Mouse (Mus musculus): ENCODE measurements around the gene Serpina3m. TPM values are rescaled to one million over a fixed set of nuclear protein-coding genes. Genes with fewer than 3 reads are reported as not detected.
"Not testable (repeated sequence)": the region's sequence is repeated elsewhere in the genome, so short reads cannot be mapped to it uniquely, and the experiment has no call there.

The Serpina3m gene
- polyA plus RNA-seq, 1 experiment from 2014 or later, result not detected

GRCm38 (mm10) chr12:104379856-104380255 lies 41.6 kb downstream of the Serpina3m start:
- WGBS, result 94% methylated on average over 11 of the region's 11 CpGs
- ATAC-seq (ENCODE audit: low FRiP score), result no peak
- Histone ChIP-seq H3K4me3 (replicated peaks; ENCODE audit: low read length) (no peak overlapping the region), H3K36me3 (replicated peaks; ENCODE audit: control insufficient read depth, insufficient read depth) (no peaks in the 10 kb centered on the region), H3K4me2 (replicated peaks) (no peak overlapping the region), H3K27ac (no peak overlapping the region), H3K9me3 (ENCODE audit: control insufficient read depth, low read length) (no peaks in the 10 kb centered on the region), H3K4me1 (replicated peaks; ENCODE audit: control insufficient read depth, insufficient read depth, low read length) (no peaks in the 10 kb centered on the region), H3K9ac (no peak overlapping the region), H3K27me3 (ENCODE audit: control insufficient read depth, insufficient read depth, low read length) (no peaks in the 10 kb centered on the region)
- DNase-seq (ENCODE audit: low spot score), result no peak

GRCm38 (mm10) chr12:104381071-104381604 lies 42.9 kb downstream of the Serpina3m start:
- not testable (repeated sequence) for H3K9me3 ChIP-seq (ENCODE audit: control insufficient read depth, low read length); H3K4me3 ChIP-seq (replicated peaks; ENCODE audit: low read length); H3K4me1 ChIP-seq (replicated peaks; ENCODE audit: control insufficient read depth, insufficient read depth, low read length); H3K4me2 ChIP-seq (replicated peaks); H3K9ac ChIP-seq; H3K27ac ChIP-seq; H3K27me3 ChIP-seq (ENCODE audit: control insufficient read depth, insufficient read depth, low read length); H3K36me3 ChIP-seq (replicated peaks; ENCODE audit: control insufficient read depth, insufficient read depth); ATAC-seq (ENCODE audit: low FRiP score); DNase-seq (ENCODE audit: low spot score)
- 94% methylated on average over 8 of the region's 8 CpGs for WGBS

- not testable (repeated sequence) for ATAC-seq (ENCODE audit: low FRiP score); H3K27ac ChIP-seq
Observed at GRCm38 (mm10) chr12:104385987-104386386, 47.7 kb downstream of the Serpina3m start.

GRCm38 (mm10) chr12:104386878-104387277 lies 48.6 kb downstream of the Serpina3m start:
- not testable (repeated sequence) for H3K9me3 ChIP-seq (ENCODE audit: control insufficient read depth, low read length); H3K4me3 ChIP-seq (replicated peaks; ENCODE audit: low read length); H3K27ac ChIP-seq; H3K4me2 ChIP-seq (replicated peaks); DNase-seq (ENCODE audit: low spot score); H3K4me1 ChIP-seq (replicated peaks; ENCODE audit: control insufficient read depth, insufficient read depth, low read length); H3K27me3 ChIP-seq (ENCODE audit: control insufficient read depth, insufficient read depth, low read length); H3K36me3 ChIP-seq (replicated peaks; ENCODE audit: control insufficient read depth, insufficient read depth); ATAC-seq (ENCODE audit: low FRiP score); H3K9ac ChIP-seq
- 71% methylated on average over 2 of the region's 2 CpGs for WGBS

More at GRCm38 (mm10) chr12:104385987-104386386, 47.7 kb downstream of the Serpina3m start:
- H3K4me1 ChIP-seq (replicated peaks; ENCODE audit: control insufficient read depth, insufficient read depth, low read length); H3K4me3 ChIP-seq (replicated peaks; ENCODE audit: low read length); H3K9me3 ChIP-seq (ENCODE audit: control insufficient read depth, low read length); H3K27me3 ChIP-seq (ENCODE audit: control insufficient read depth, insufficient read depth, low read length); DNase-seq (ENCODE audit: low spot score); H3K36me3 ChIP-seq (replicated peaks; ENCODE audit: control insufficient read depth, insufficient read depth); H3K4me2 ChIP-seq (replicated peaks); H3K9ac ChIP-seq: not testable (repeated sequence)

- Histone ChIP-seq H3K4me3 (replicated peaks; ENCODE audit: low read length) (no peak overlapping the region), H3K27me3 (ENCODE audit: control insufficient read depth, insufficient read depth, low read length) (no peaks in the 10 kb centered on the region), H3K9ac (no peak overlapping the region), H3K4me2 (replicated peaks) (no peak overlapping the region), H3K36me3 (replicated peaks; ENCODE audit: control insufficient read depth, insufficient read depth) (no peaks in the 10 kb centered on the region), H3K4me1 (replicated peaks; ENCODE audit: control insufficient read depth, insufficient read depth, low read length) (no peaks in the 10 kb centered on the region), H3K27ac (no peak overlapping the region), H3K9me3 (ENCODE audit: control insufficient read depth, low read length) (no peaks in the 10 kb centered on the region)
- DNase-seq (ENCODE audit: low spot score) (no peak), ATAC-seq (ENCODE audit: low FRiP score) (no peak)
Observed at GRCm38 (mm10) chr12:104388477-104388876, 50.2 kb downstream of the Serpina3m start.

- not testable (repeated sequence) for H3K27me3 ChIP-seq (ENCODE audit: control insufficient read depth, insufficient read depth, low read length); H3K36me3 ChIP-seq (replicated peaks; ENCODE audit: control insufficient read depth, insufficient read depth); DNase-seq (ENCODE audit: low spot score); H3K4me2 ChIP-seq (replicated peaks); H3K4me3 ChIP-seq (replicated peaks; ENCODE audit: low read length); H3K4me1 ChIP-seq (replicated peaks; ENCODE audit: control insufficient read depth, insufficient read depth, low read length); H3K9me3 ChIP-seq (ENCODE audit: control insufficient read depth, low read length); ATAC-seq (ENCODE audit: low FRiP score); H3K27ac ChIP-seq; H3K9ac ChIP-seq
- WGBS, result 70% methylated on average over 1 of the region's 2 CpGs
Observed at GRCm38 (mm10) chr12:104391057-104391456, 52.8 kb downstream of the Serpina3m start.

GRCm38 (mm10) chr12:104403968-104404367 lies 65.7 kb downstream of the Serpina3m start:
- Histone ChIP-seq H3K4me2 (replicated peaks) (no peak overlapping the region), H3K27ac (no peak overlapping the region), H3K9ac (no peak overlapping the region), H3K9me3 (ENCODE audit: control insufficient read depth, low read length) (no peaks in the 10 kb centered on the region), H3K36me3 (replicated peaks; ENCODE audit: control insufficient read depth, insufficient read depth) (no peaks in the 10 kb centered on the region), H3K27me3 (ENCODE audit: control insufficient read depth, insufficient read depth, low read length) (no peaks in the 10 kb centered on the region), H3K4me1 (replicated peaks; ENCODE audit: control insufficient read depth, insufficient read depth, low read length) (no peaks in the 10 kb centered on the region), H3K4me3 (replicated peaks; ENCODE audit: low read length) (no peak overlapping the region)
- 83% methylated on average over 5 of the region's 5 CpGs for WGBS
- DNase-seq (ENCODE audit: low spot score) (no peak), ATAC-seq (ENCODE audit: low FRiP score) (no peak)

GRCm38 (mm10) chr12:104406454-104406885 lies 68.2 kb downstream of the Serpina3m start, which contains the start of gene Serpina3n:
Serpina3n (plus strand) TSS chr12:104406729.
- no peaks in the 10 kb centered on the region for H3K36me3 ChIP-seq (replicated peaks; ENCODE audit: control insufficient read depth, insufficient read depth)
- no peak for DNase-seq (ENCODE audit: low spot score)

GRCm38 (mm10) chr12:104412507-104412906 lies 74.2 kb downstream of the Serpina3m start:
- no peak overlapping the region for H3K4me3 ChIP-seq (replicated peaks; ENCODE audit: low read length)
- H3K9me3 ChIP-seq (ENCODE audit: control insufficient read depth, low read length), result no peaks in the 10 kb centered on the region
- no peak overlapping the region for H3K9ac ChIP-seq
- no peaks in the 10 kb centered on the region for H3K36me3 ChIP-seq (replicated peaks; ENCODE audit: control insufficient read depth, insufficient read depth)
- no peaks in the 10 kb centered on the region for H3K4me1 ChIP-seq (replicated peaks; ENCODE audit: control insufficient read depth, insufficient read depth, low read length)
- no peak overlapping the region for H3K4me2 ChIP-seq (replicated peaks)
- no peak overlapping the region for H3K27ac ChIP-seq
- 88% methylated on average over 6 of the region's 6 CpGs for WGBS
- ATAC-seq (ENCODE audit: low FRiP score) (no peak), DNase-seq (ENCODE audit: low spot score) (no peak)
- no peaks in the 10 kb centered on the region for H3K27me3 ChIP-seq (ENCODE audit: control insufficient read depth, insufficient read depth, low read length)

More at GRCm38 (mm10) chr12:104406454-104406885, 68.2 kb downstream of the Serpina3m start, which contains the start of gene Serpina3n:
- H3K9me3 ChIP-seq (ENCODE audit: control insufficient read depth, low read length), result no peaks in the 10 kb centered on the region
- H3K9ac ChIP-seq, result no peak within 1 kb of the TSS
- no peaks in the 10 kb centered on the region for H3K27me3 ChIP-seq (ENCODE audit: control insufficient read depth, insufficient read depth, low read length)
- H3K27ac ChIP-seq, result no peak within 1 kb of the TSS
- no peaks in the 10 kb centered on the region for H3K4me1 ChIP-seq (replicated peaks; ENCODE audit: control insufficient read depth, insufficient read depth, low read length)
- 49% methylated on average over 4 of the region's 4 CpGs for WGBS
- ATAC-seq (ENCODE audit: low FRiP score), result no peak
- no peak within 1 kb of the TSS for H3K4me3 ChIP-seq (replicated peaks; ENCODE audit: low read length)
- no peak within 1 kb of the TSS for H3K4me2 ChIP-seq (replicated peaks)

GRCm38 (mm10) chr12:104414576-104414975 lies 76.3 kb downstream of the Serpina3m start:
- Histone ChIP-seq H3K4me3 (replicated peaks; ENCODE audit: low read length) (no peak overlapping the region), H3K9me3 (ENCODE audit: control insufficient read depth, low read length) (no peaks in the 10 kb centered on the region), H3K27me3 (ENCODE audit: control insufficient read depth, insufficient read depth, low read length) (no peaks in the 10 kb centered on the region), H3K36me3 (replicated peaks; ENCODE audit: control insufficient read depth, insufficient read depth) (no peaks in the 10 kb centered on the region), H3K9ac (no peak overlapping the region), H3K27ac (no peak overlapping the region), H3K4me1 (replicated peaks; ENCODE audit: control insufficient read depth, insufficient read depth, low read length) (no peaks in the 10 kb centered on the region), H3K4me2 (replicated peaks) (no peak overlapping the region)
- ATAC-seq (ENCODE audit: low FRiP score) (no peak), DNase-seq (ENCODE audit: low spot score) (no peak)
- WGBS, result 73% methylated on average over 2 of the region's 2 CpGs

Data from hindbrain, embryonic 14.5 days (tissue).